Mouse (Mus musculus) forebrain, postnatal 0 days (tissue): ENCODE results near the gene Cfap20. TPM values are rescaled to one million over a fixed set of nuclear protein-coding genes. Genes with fewer than 3 reads are reported as not detected.
A peak's percentile ranks its signal among the peaks of the same experiment; 100 is the strongest.

Experiments
- ATAC-seq: fragments of 200-750 bp; cut with Nextera tagmentation; 2 replicates; pipeline ENCODE4 v1.8.0; 2017; ENCODE audit warnings: mild to moderate bottlenecking, moderate library complexity
- DNase-seq: peaks from one replicate; pipeline ENCODE4 v3.0.0-alpha.2; 2015
- H3K27ac ChIP-seq: fragments of 300-500 bp; sonication (generic); 2 replicates; pipeline ENCODE4 v1.5.1; 2014; ENCODE audit warnings: low read depth, mild to moderate bottlenecking, antibody characterized with exemption, low read length, moderate library complexity, mixed read lengths
- H3K27me3 ChIP-seq: fragments of 300-500 bp; sonication (generic); 2 replicates; pipeline ENCODE4 v1.6.1; 2014; ENCODE audit warnings: mild to moderate bottlenecking, low read length, mixed read lengths; ENCODE audit not compliant: insufficient read depth
- H3K36me3 ChIP-seq: fragments of 300-500 bp; sonication (generic); 2 replicates; pipeline ENCODE4 v1.6.1; 2014; ENCODE audit warnings: mild to moderate bottlenecking, moderate library complexity; ENCODE audit not compliant: insufficient read depth
- H3K4me1 ChIP-seq: fragments of 300-500 bp; sonication (generic); 2 replicates; pipeline ENCODE4 v1.6.1; 2014; ENCODE audit warnings: antibody characterized with exemption; ENCODE audit not compliant: insufficient read depth
- H3K4me2 ChIP-seq: fragments of 300-500 bp; sonication (generic); 2 replicates; pipeline ENCODE4 v1.6.1; 2014; ENCODE audit warnings: low read depth, mild to moderate bottlenecking, moderate library complexity
- H3K4me3 ChIP-seq: fragments of 300-500 bp; sonication (generic); 2 replicates; pipeline ENCODE4 v1.5.1; 2014; ENCODE audit warnings: low read depth, low read length, mixed read lengths
- H3K9ac ChIP-seq: fragments of 300-500 bp; sonication (generic); 2 replicates; pipeline ENCODE4 v1.6.1; 2014; ENCODE audit warnings: mild to moderate bottlenecking
- H3K9me3 ChIP-seq: fragments of 300-500 bp; sonication (generic); 2 replicates; pipeline ENCODE4 v1.6.1; 2016; ENCODE audit warnings: low read length
- CTCF ChIP-seq: sonication (generic); IDR thresholded peaks from 2 replicates; pipeline ENCODE4 v1.5.1; 2016; ENCODE audit warnings: antibody characterized with exemption, control low read depth, low read depth
- WGBS: fragments of 180-500 bp; shearing (Covaris S2); extraction: QIAGEN DNeasy Blood & Tissue Kit; methylation state at CpG from one replicate; pipeline ENCODE4 v1.1.7; 2014; 5-methylcytosine and 5-hydroxymethylcytosine counted together
- polyA plus RNA-seq: library from polyadenylated mRNA; unstranded; fragments of >200 nt; fragmentation: Nextera tagmentation; extraction: Ambion mirVana; gene quantifications from 2 replicates; pipeline ENCODE4 v1.2.1, GENCODE M21; 2015
- total RNA-seq: library from RNA; depleted of rRNA; stranded (reverse); fragments of >200 nt; gene quantifications from 2 replicates; pipeline ENCODE4 v1.2.3, GENCODE M21; 2014

Gene Cfap20
- total and polyA plus RNA-seq, 2 experiments from 2014 or later, result 88.8 to 125 TPM

DNA sequence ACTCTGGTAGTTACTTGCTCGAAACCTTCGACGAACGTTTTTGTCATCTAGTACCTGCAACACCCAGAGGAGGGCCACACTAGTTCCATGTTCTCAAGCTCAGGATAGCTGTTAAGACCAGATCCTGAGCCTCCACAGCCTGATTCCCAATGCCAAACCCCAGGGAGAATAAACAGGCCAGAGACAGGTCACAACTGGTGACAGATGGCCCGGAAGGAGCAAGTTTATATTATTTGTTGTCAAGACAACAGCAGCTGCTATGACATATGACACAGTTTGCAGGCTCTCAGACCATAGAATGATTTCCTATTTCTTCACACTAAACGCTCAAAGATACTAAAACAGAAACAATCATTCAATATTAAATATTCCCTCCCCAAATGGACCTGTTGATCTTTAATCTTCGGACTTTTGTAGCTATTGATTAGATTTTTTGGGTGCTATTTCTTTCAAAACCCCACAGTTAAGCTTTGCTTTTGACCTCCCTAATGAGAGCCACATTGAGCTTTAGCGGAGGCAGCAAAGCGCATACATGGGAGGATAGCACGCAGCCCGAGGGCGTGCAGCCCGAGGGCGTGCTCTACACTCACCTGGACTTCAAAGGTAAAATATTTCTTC is 12.4 kb downstream of the Cfap20 start:
- 92% methylated on average over 14 of the region's 14 CpGs for WGBS
- H3K4me1 ChIP-seq, result peaks cover 5% of the 10 kb centered on the region; the same call in 1 of the 2 replicates
- TF ChIP-seq CTCF, result no peak
- H3K4me2 ChIP-seq, result no peak overlapping the region
- ATAC-seq (no peak), DNase-seq (no peak)
- no peak overlapping the region for H3K9ac ChIP-seq
- H3K36me3 ChIP-seq, result peaks cover 42% of the 10 kb centered on the region
- no peaks in the 10 kb centered on the region for H3K9me3 ChIP-seq
- H3K27ac ChIP-seq, result no peak overlapping the region
- H3K27me3 ChIP-seq, result no peaks in the 10 kb centered on the region
- no peak overlapping the region for H3K4me3 ChIP-seq

DNA sequence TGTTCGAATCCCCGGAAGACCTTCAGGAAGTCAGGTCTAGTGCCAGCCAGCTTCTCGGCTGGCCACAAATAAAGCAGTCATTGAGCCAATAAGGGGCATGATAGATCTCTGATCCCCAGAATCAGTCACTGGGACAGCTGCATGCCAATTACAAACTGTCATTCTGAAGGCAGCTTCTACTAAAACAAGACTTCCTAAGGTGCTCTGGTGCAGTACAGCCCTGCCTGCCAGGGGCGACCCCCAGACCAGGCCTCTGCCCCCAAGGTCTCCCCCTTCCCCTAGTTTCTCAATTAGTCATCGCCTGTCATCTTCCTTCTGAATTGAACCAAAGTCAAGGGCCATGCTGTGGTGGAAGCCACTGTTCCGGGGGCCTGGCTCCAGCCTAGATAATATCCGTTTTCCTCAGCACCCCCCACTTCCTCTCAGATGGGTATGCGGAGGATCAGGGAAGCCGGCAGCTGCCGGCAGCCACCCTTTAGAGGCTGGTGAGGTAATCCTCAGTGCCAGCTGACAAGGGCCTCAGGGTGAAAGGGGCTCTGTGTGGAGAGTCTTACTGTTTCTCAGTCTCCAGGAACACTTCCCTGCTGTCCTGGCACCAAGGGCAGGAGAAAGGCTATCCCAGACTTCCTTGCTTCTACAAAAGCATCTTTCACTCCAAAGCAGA is 23.2 kb downstream of the Cfap20 start:
- DNase-seq (peak; percentile 33), ATAC-seq (peak; percentile 87)
- Histone ChIP-seq H3K36me3 (no peaks in the 10 kb centered on the region), H3K4me3 (no peak overlapping the region), H3K9me3 (no peaks in the 10 kb centered on the region), H3K4me1 (no peaks in the 10 kb centered on the region), H3K9ac (no peak overlapping the region), H3K4me2 (no peak overlapping the region), H3K27ac (no peak overlapping the region), H3K27me3 (no peaks in the 10 kb centered on the region)
- no peak for TF ChIP-seq CTCF
- 50% methylated on average over 10 of the region's 10 CpGs for WGBS

GRCm38 (mm10) chr8:95409518-95409917 is 25.2 kb downstream of the Cfap20 start:
- 84% methylated on average over 5 of the region's 5 CpGs for WGBS

DNA sequence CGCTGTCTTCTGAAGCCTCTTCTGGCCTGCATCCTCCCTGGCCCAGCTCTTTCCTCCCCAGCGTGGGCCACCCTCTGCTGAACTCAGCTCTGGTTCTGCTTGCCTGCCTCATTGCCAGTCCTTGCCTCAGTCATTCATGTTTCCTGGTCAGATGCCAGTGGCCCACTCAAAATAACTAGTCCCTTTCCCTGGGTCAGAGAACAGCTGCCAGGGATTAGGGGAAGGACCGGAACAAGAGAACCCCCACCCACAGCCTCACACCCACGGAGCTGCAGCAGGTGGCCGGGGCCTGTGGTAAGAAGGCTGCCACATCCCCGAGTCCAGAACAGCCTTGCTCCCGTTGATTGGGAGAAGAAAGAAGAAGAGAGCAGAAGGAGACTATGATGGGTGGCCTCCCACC is 33.6 kb downstream of the Cfap20 start:
- Histone ChIP-seq H3K36me3 (no peaks in the 10 kb centered on the region), H3K27ac (no peak overlapping the region), H3K4me3 (no peak overlapping the region), H3K4me2 (no peak overlapping the region), H3K9ac (no peak overlapping the region), H3K27me3 (no peaks in the 10 kb centered on the region), H3K9me3 (no peaks in the 10 kb centered on the region), H3K4me1 (no peaks in the 10 kb centered on the region)
- DNase-seq (no peak), ATAC-seq (no peak)
- no peak for TF ChIP-seq CTCF
- WGBS, result 72% methylated on average over 7 of the region's 7 CpGs

More at GRCm38 (mm10) chr8:95409518-95409917, 25.2 kb downstream of the Cfap20 start:
- Histone ChIP-seq H3K4me1 (no peaks in the 10 kb centered on the region), H3K4me2 (no peak overlapping the region), H3K4me3 (no peak overlapping the region), H3K27ac (no peak overlapping the region), H3K36me3 (no peaks in the 10 kb centered on the region), H3K27me3 (no peaks in the 10 kb centered on the region), H3K9ac (no peak overlapping the region), H3K9me3 (no peaks in the 10 kb centered on the region)
- no peak for TF ChIP-seq CTCF
- ATAC-seq (no peak), DNase-seq (no peak)

GRCm38 (mm10) chr8:95399131-95399530 is 35.5 kb downstream of the Cfap20 start:
- ATAC-seq (no peak), DNase-seq (no peak)
- WGBS, result 91% methylated on average over 9 of the region's 9 CpGs
- H3K27ac ChIP-seq, result no peak overlapping the region
- no peaks in the 10 kb centered on the region for H3K36me3 ChIP-seq
- H3K9ac ChIP-seq, result no peak overlapping the region
- no peaks in the 10 kb centered on the region for H3K9me3 ChIP-seq
- no peaks in the 10 kb centered on the region for H3K27me3 ChIP-seq
- H3K4me1 ChIP-seq, result no peaks in the 10 kb centered on the region
- no peak overlapping the region for H3K4me3 ChIP-seq
- no peak for TF ChIP-seq CTCF
- H3K4me2 ChIP-seq, result no peak overlapping the region

- ATAC-seq, result peak; percentile 23; the same call in 1 of the 2 replicates
Observed at GRCm38 (mm10) chr8:95397201-95397600, 37.5 kb downstream of the Cfap20 start.

GRCm38 (mm10) chr8:95396752-95397151 is 37.9 kb downstream of the Cfap20 start:
- WGBS, result 78% methylated on average over 11 of the region's 11 CpGs
- H3K4me2 ChIP-seq, result no peak overlapping the region
- H3K9me3 ChIP-seq, result no peaks in the 10 kb centered on the region
- H3K27me3 ChIP-seq, result no peaks in the 10 kb centered on the region
- DNase-seq (no peak), ATAC-seq (no peak)
- no peak for TF ChIP-seq CTCF
- H3K4me1 ChIP-seq, result no peaks in the 10 kb centered on the region
- no peaks in the 10 kb centered on the region for H3K36me3 ChIP-seq
- no peak overlapping the region for H3K4me3 ChIP-seq
- H3K27ac ChIP-seq, result no peak overlapping the region
- no peak overlapping the region for H3K9ac ChIP-seq

More at GRCm38 (mm10) chr8:95397201-95397600, 37.5 kb downstream of the Cfap20 start:
- Histone ChIP-seq H3K36me3 (no peaks in the 10 kb centered on the region), H3K27me3 (no peaks in the 10 kb centered on the region), H3K4me3 (no peak overlapping the region), H3K27ac (no peak overlapping the region), H3K4me2 (no peak overlapping the region), H3K4me1 (no peaks in the 10 kb centered on the region), H3K9me3 (no peaks in the 10 kb centered on the region), H3K9ac (no peak overlapping the region)
- WGBS, result 29% methylated on average over 5 of the region's 5 CpGs
- no peak for DNase-seq
- no peak for TF ChIP-seq CTCF
